Comparison of ENCODE assay signal across 11 mouse cellular contexts in the genomic region with DNA sequence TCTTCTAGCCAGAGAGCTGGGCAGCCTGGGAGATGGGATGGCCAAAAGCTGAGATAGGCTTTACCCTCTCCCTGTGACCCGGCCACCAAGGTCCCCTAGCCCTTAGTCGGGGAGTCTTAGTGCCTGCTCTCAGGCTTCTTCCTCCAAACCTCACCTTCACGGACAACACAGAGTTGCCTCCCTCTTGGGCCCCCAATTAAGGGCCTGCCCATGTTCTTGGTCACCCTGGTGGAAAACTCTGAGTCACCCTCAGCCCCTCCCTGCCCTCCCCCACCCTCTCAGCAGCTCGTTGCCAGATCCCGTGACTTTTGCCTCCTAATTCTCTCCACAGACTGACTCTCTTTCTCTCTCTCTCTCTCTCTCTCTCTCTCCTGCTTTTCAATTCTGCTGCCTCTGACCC. TPM values are rescaled to one million over a fixed set of nuclear protein-coding genes. Genes with fewer than 3 reads are reported as not detected.
DNase-seq lines count a peak whose midpoint lies in the region; ATAC-seq lines count a peak whose summit lies in the region.
"Had no signal": no experiment of that assay in that cellular context is flagged by ENCODE, and none has a peak within 500 bp of the region (broad histone marks: within the 10 kb centered on the region; RNA-seq: fewer than 3 reads in every experiment).

No protein-coding gene starts in this region.

- H3K4me1 ChIP-seq in heart, embryonic 13.5 days = peaks cover 61% of the 10 kb centered on the region
- peaks cover 56% of the 10 kb centered on the region for H3K4me1 ChIP-seq in lung, embryonic 15.5 days
- H3K4me1 ChIP-seq in limb, embryonic 15.5 days = peaks cover 63% of the 10 kb centered on the region

- intact Hi-C loops in heart, postnatal 25 days (cut with DNase I) = no loop called here

- WGBS in heart, embryonic 13.5 days = 35% methylated on average over 5 of the region's 5 CpGs
- 36% methylated on average over 5 of the region's 5 CpGs for WGBS in lung, embryonic 15.5 days
- WGBS in limb, embryonic 15.5 days = 43% methylated on average over 5 of the region's 5 CpGs

- H3K4me2 ChIP-seq in heart, embryonic 13.5 days = no peak overlapping the region
- no peak overlapping the region for H3K4me2 ChIP-seq in lung, embryonic 15.5 days
- H3K4me2 ChIP-seq in limb, embryonic 15.5 days = no peak overlapping the region

- no peak overlapping the region for H3K4me3 ChIP-seq in heart, embryonic 13.5 days
- H3K4me3 ChIP-seq in lung, embryonic 15.5 days = no peak overlapping the region
- H3K4me3 ChIP-seq in limb, embryonic 15.5 days = no peak overlapping the region

- peak overlapping the region; percentile 79 for H3K27ac ChIP-seq in heart, embryonic 13.5 days (replicated peaks)
- peak overlapping the region; percentile 21 for H3K27ac ChIP-seq in lung, embryonic 15.5 days
- H3K27ac ChIP-seq in limb, embryonic 15.5 days = peak overlapping the region; percentile 80

- H3K9ac ChIP-seq in heart, embryonic 13.5 days = peak overlapping the region; percentile 57
- H3K9ac ChIP-seq in lung, embryonic 15.5 days = no peak overlapping the region
- H3K9ac ChIP-seq in limb, embryonic 15.5 days = no peak overlapping the region

- no peaks in the 10 kb centered on the region for H3K9me3 ChIP-seq in heart, embryonic 13.5 days
- H3K9me3 ChIP-seq in lung, embryonic 15.5 days = no peaks in the 10 kb centered on the region
- H3K9me3 ChIP-seq in limb, embryonic 15.5 days = no peaks in the 10 kb centered on the region

- no peaks in the 10 kb centered on the region for H3K36me3 ChIP-seq in heart, embryonic 13.5 days
- H3K36me3 ChIP-seq in lung, embryonic 15.5 days = no peaks in the 10 kb centered on the region
- H3K36me3 ChIP-seq in limb, embryonic 15.5 days = no peaks in the 10 kb centered on the region

- ATAC-seq in heart, embryonic 13.5 days (ENCODE audit: extremely low read depth, insufficient number of reproducible peaks, low FRiP score, low TSS enrichment) = no peak
- no peak for ATAC-seq in lung, embryonic 15.5 days (ENCODE audit: borderline replicate concordance, extremely low read depth, low FRiP score, low TSS enrichment)
- no peak for ATAC-seq in limb, embryonic 15.5 days (ENCODE audit: insufficient number of reproducible peaks, low FRiP score, low TSS enrichment, low read depth)

- DNase-seq in heart, postnatal 25 days (ENCODE audit: low spot score) = no peak
- no peak for DNase-seq in lung, postnatal 36 days
- peak; percentile 78 for DNase-seq in adipocyte (ENCODE audit: low spot score)
- DNase-seq in spleen, adult 12 weeks (ENCODE audit: low spot score) = no peak
- no peak for DNase-seq in retina, embryonic 14.5 days (ENCODE audit: low spot score)
- DNase-seq: cerebellum, adult 11 months; right cerebral cortex, adult 18-20 months had no signal

- H3K27me3 ChIP-seq in heart, embryonic 13.5 days (replicated peaks) = peaks cover 8% of the 10 kb centered on the region
- no peaks in the 10 kb centered on the region for H3K27me3 ChIP-seq in lung, embryonic 15.5 days
- no peaks in the 10 kb centered on the region for H3K27me3 ChIP-seq in limb, embryonic 15.5 days

RNA-seq across cellular contexts. Expression of gene Tns1, which starts 39.5 kb away (rescaled TPM):
- 100 and 105 TPM in 2 replicates for polyA plus RNA-seq in heart, embryonic 13.5 days (2015; fragmentation: Nextera tagmentation; extraction: Ambion mirVana)
- 100 to 1,000 TPM; 679 to 701 TPM for total RNA-seq in heart, postnatal 25 days (2021)
- polyA plus RNA-seq in lung, embryonic 15.5 days (2015; fragmentation: Nextera tagmentation; extraction: Ambion mirVana) = 104 and 130 TPM in 2 replicates
- 59.9 and 65.2 TPM in 2 replicates for polyA plus RNA-seq in limb, embryonic 15.5 days (2015; fragmentation: Nextera tagmentation; extraction: Ambion mirVana)

RNA-seq across cellular contexts. Expression of gene Rufy4, which starts 40.6 kb away (rescaled TPM):
- polyA plus RNA-seq in heart, embryonic 13.5 days (2015; fragmentation: Nextera tagmentation; extraction: Ambion mirVana) = 0.20 and 0.48 TPM in 2 replicates
- total RNA-seq in heart, postnatal 25 days (2021) = 1 to 10 TPM; 1.1 to 1.5 TPM
- polyA plus RNA-seq in lung, embryonic 15.5 days (2015; fragmentation: Nextera tagmentation; extraction: Ambion mirVana) = 0.35 and 0.41 TPM in 2 replicates
- polyA plus RNA-seq in limb, embryonic 15.5 days (2015; fragmentation: Nextera tagmentation; extraction: Ambion mirVana) = 0.35 and 0.84 TPM in 2 replicates
- total RNA-seq: left cerebral cortex, adult 18-20 months had no signal

Comparison
In these comparisons a context has a peak if more than half of its experiments do, and no peak if none do; other contexts are left out.
1. H3K27ac ChIP-seq: peak in every context shown above with its lines; median percentile 80 in limb, embryonic 15.5 days; 79 in heart, embryonic 13.5 days; 21 in lung, embryonic 15.5 days.